Mouse (Mus musculus): ENCODE results near the gene Cdk8. TPM values are rescaled to one million over a fixed set of nuclear protein-coding genes. Genes with fewer than 3 reads are reported as not detected.

The Cdk8 gene
- total RNA-seq, 1 experiment: 63.9 TPM

DNA sequence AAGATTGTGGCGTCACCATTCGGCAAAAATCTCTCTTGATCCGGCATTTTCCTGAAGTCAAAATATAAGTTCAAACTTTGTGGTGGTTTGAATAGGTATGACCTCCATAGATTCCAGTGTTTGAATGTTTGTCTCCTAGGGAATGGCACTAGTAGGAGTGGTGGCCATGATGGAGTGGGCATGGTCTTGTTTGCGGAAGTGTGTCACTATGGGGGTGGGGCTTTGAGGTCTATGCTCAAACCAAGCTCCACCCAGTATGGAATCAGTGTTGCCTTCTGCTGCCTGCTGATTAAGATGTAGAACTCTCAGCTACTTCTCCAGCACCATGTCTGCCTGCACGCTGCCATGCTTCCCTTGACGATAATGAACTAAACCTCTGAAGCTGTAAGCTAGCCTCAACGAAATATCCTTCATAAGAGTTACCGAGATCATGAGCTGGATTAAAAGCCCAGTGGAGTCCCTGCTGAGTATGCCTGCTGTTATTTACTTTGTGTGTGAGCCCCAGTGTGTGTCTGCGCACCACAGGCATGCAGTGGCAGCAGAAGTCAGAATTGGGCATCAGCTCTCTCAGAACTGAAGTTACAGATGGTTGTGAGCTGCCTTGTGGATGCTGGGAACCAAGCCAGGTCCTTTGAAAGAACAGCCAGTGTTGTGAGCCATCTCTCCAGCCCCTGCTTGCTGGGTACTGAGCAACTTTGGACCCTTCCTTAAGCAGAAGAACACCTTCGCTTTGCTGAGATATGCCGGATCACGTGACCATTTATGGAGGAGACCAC is 114.1 kb downstream of the Cdk8 start:
- TF ChIP-seq CHD2 (IDR thresholded peaks at IDR 0.05; ENCODE audit: low read depth, low read length): no peak
- TF ChIP-seq MAFK (IDR thresholded peaks at IDR 0.05; ENCODE audit: insufficient read depth, low read depth, low read length): no peak
- no peak for TF ChIP-seq ZNF384 (IDR thresholded peaks at IDR 0.05; ENCODE audit: low read depth, low read length)
- no peak for TF ChIP-seq HCFC1 (IDR thresholded peaks at IDR 0.05; ENCODE audit: borderline replicate concordance, insufficient read depth, low read length)
- no peak for TF ChIP-seq ZC3H11A (IDR thresholded peaks at IDR 0.05; ENCODE audit: borderline replicate concordance, low read depth, low read length)
- Histone ChIP-seq H3K36me3 (ENCODE audit: control insufficient read depth, insufficient read depth, low read length, poor library complexity, severe bottlenecking) (no peaks in the 10 kb centered on the region), H3K9me3 (ENCODE audit: control insufficient read depth, insufficient read depth, low read depth, low read length) (no peaks in the 10 kb centered on the region), H3K4me1 (ENCODE audit: control insufficient read depth in 2 of 2, insufficient read depth in 2 of 2, low read length in 2 of 2, poor library complexity in 1 of 2) (peaks cover 0 to 4% of the 10 kb centered on the region in 2 experiments; a peak in 1 of 4 replicates), H3K4me3 (ENCODE audit: insufficient read depth in 1 of 2, low read depth in 1 of 2, low read length in 2 of 2, poor library complexity in 1 of 2, severe bottlenecking in 1 of 2) (peak overlapping the region in 1 of 2 experiments; percentile 42; a peak in 2 of 4 replicates), H3K27ac (ENCODE audit: insufficient read depth, low read depth, low read length, poor library complexity, severe bottlenecking) (no peak overlapping the region), H3K9ac (ENCODE audit: insufficient read depth, low read depth, low read length, poor library complexity, severe bottlenecking) (no peak overlapping the region)
- in situ Hi-C loops (cut with MboI; ENCODE audit: low sequenced_read_pairs in 2 of 2, unreplicated experiment in 2 of 2): no loop called here
- DNase-seq (ENCODE audit: low read depth, low spot score): no peak

DNA sequence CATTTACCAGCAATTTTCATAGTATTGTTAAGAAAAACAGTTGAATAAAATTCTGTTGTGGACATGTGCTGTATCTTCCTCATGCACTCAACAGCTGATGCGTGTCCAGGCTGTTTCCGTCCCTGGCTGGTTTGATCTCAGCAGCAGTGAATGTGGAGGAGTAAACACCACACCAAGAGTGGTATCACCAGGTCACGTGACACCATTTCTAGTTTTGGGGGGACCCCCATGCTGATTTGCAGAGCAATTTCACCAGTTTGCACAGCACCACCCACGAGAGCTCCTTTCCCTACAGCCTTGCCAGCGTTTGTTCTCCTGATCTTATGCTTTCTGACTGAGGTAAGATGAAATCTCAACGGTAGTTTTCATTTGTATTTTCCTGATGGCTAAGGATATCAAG is 116.1 kb downstream of the Cdk8 start:
- H3K27ac ChIP-seq (ENCODE audit: insufficient read depth, low read depth, low read length, poor library complexity, severe bottlenecking): no peak overlapping the region
- no peaks in the 10 kb centered on the region for H3K9me3 ChIP-seq (ENCODE audit: control insufficient read depth, insufficient read depth, low read depth, low read length)
- H3K36me3 ChIP-seq (ENCODE audit: control insufficient read depth, insufficient read depth, low read length, poor library complexity, severe bottlenecking): no peaks in the 10 kb centered on the region
- in situ Hi-C loops (cut with MboI; ENCODE audit: low sequenced_read_pairs in 2 of 2, unreplicated experiment in 2 of 2): no loop called here
- no peak overlapping the region for H3K9ac ChIP-seq (ENCODE audit: insufficient read depth, low read depth, low read length, poor library complexity, severe bottlenecking)
- H3K4me3 ChIP-seq (ENCODE audit: insufficient read depth in 1 of 2, low read depth in 1 of 2, low read length in 2 of 2, poor library complexity in 1 of 2, severe bottlenecking in 1 of 2): no peak overlapping the region
- DNase-seq (ENCODE audit: low read depth, low spot score): no peak
- no peak for TF ChIP-seq ZNF384 (IDR thresholded peaks at IDR 0.05; ENCODE audit: low read depth, low read length)
- TF ChIP-seq HCFC1 (IDR thresholded peaks at IDR 0.05; ENCODE audit: borderline replicate concordance, insufficient read depth, low read length): no peak
- no peak for TF ChIP-seq CHD2 (IDR thresholded peaks at IDR 0.05; ENCODE audit: low read depth, low read length)
- TF ChIP-seq MAFK (IDR thresholded peaks at IDR 0.05; ENCODE audit: insufficient read depth, low read depth, low read length): no peak
- no peak for TF ChIP-seq ZC3H11A (IDR thresholded peaks at IDR 0.05; ENCODE audit: borderline replicate concordance, low read depth, low read length)
- H3K4me1 ChIP-seq (ENCODE audit: control insufficient read depth in 2 of 2, insufficient read depth in 2 of 2, low read length in 2 of 2, poor library complexity in 1 of 2): peaks cover 0 to 4% of the 10 kb centered on the region in 2 experiments; a peak in 1 of 4 replicates

DNA sequence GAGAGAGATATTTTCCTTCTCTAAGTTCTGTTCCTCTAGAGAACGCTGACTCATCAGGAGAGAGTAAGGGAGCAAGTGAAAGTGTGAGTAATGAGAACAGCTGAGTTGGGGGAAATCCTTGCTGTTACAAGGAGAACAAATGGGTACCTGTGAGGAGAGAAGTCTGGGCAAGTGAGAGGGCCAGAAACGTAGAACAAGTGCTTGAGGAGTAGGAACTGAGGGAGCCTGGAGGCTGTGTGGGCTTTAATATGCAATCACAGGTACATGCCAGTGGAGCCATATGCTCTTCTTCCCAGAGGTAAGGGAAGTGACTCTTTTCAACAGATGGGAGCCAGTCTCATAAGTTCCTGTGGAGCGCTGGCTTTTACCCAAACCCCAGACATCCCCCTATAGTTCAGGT is 118.2 kb downstream of the Cdk8 start:
- in situ Hi-C loops (cut with MboI; ENCODE audit: low sequenced_read_pairs in 2 of 2, unreplicated experiment in 2 of 2): no loop called here
- H3K27ac ChIP-seq (ENCODE audit: insufficient read depth, low read depth, low read length, poor library complexity, severe bottlenecking): no peak overlapping the region
- peaks cover 0 to 4% of the 10 kb centered on the region in 2 experiments; a peak in 1 of 4 replicates for H3K4me1 ChIP-seq (ENCODE audit: control insufficient read depth in 2 of 2, insufficient read depth in 2 of 2, low read length in 2 of 2, poor library complexity in 1 of 2)
- TF ChIP-seq ZNF384 (IDR thresholded peaks at IDR 0.05; ENCODE audit: low read depth, low read length) (no peak), MAFK (IDR thresholded peaks at IDR 0.05; ENCODE audit: insufficient read depth, low read depth, low read length) (peak; percentile 56; the same call in 1 of the 2 replicates)
- H3K4me3 ChIP-seq (ENCODE audit: insufficient read depth in 1 of 2, low read depth in 1 of 2, low read length in 2 of 2, poor library complexity in 1 of 2, severe bottlenecking in 1 of 2): no peak overlapping the region
- H3K9me3 ChIP-seq (ENCODE audit: control insufficient read depth, insufficient read depth, low read depth, low read length): no peaks in the 10 kb centered on the region
- DNase-seq (ENCODE audit: low read depth, low spot score): no peak
- H3K36me3 ChIP-seq (ENCODE audit: control insufficient read depth, insufficient read depth, low read length, poor library complexity, severe bottlenecking): no peaks in the 10 kb centered on the region
- no peak overlapping the region for H3K9ac ChIP-seq (ENCODE audit: insufficient read depth, low read depth, low read length, poor library complexity, severe bottlenecking)

DNA sequence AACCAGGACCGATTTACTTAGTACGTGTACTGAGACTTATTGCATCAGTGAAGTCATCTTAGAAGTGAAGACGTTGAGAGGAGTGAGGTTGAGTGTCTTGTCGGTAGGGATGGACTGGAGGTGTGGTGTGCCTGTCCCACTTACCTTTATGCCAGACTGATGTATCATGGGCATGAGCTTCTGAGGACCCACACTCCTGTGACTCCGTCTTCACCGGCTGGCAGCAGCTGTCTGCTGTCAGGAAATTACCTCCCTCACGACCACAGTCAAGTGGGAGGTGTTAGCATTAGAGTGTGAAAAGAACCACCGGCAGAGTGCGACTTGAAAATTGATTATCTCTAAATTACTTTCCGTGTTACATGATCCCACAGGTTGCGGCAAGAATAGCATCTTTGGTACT is 119.8 kb downstream of the Cdk8 start:
- Histone ChIP-seq H3K36me3 (ENCODE audit: control insufficient read depth, insufficient read depth, low read length, poor library complexity, severe bottlenecking) (no peaks in the 10 kb centered on the region), H3K4me1 (ENCODE audit: control insufficient read depth in 2 of 2, insufficient read depth in 2 of 2, low read length in 2 of 2, poor library complexity in 1 of 2) (no peaks in the 10 kb centered on the region), H3K4me3 (ENCODE audit: insufficient read depth in 1 of 2, low read depth in 1 of 2, low read length in 2 of 2, poor library complexity in 1 of 2, severe bottlenecking in 1 of 2) (no peak overlapping the region), H3K9ac (ENCODE audit: insufficient read depth, low read depth, low read length, poor library complexity, severe bottlenecking) (no peak overlapping the region), H3K9me3 (ENCODE audit: control insufficient read depth, insufficient read depth, low read depth, low read length) (no peaks in the 10 kb centered on the region), H3K27ac (ENCODE audit: insufficient read depth, low read depth, low read length, poor library complexity, severe bottlenecking) (no peak overlapping the region)
- TF ChIP-seq ZC3H11A (IDR thresholded peaks at IDR 0.05; ENCODE audit: borderline replicate concordance, low read depth, low read length): no peak
- TF ChIP-seq HCFC1 (IDR thresholded peaks at IDR 0.05; ENCODE audit: borderline replicate concordance, insufficient read depth, low read length): no peak
- no peak for TF ChIP-seq ZNF384 (IDR thresholded peaks at IDR 0.05; ENCODE audit: low read depth, low read length)
- TF ChIP-seq CHD2 (IDR thresholded peaks at IDR 0.05; ENCODE audit: low read depth, low read length): no peak
- TF ChIP-seq MAFK (IDR thresholded peaks at IDR 0.05; ENCODE audit: insufficient read depth, low read depth, low read length): no peak
- in situ Hi-C loops (cut with MboI; ENCODE audit: low sequenced_read_pairs in 2 of 2, unreplicated experiment in 2 of 2): no loop called here
- no peak for DNase-seq (ENCODE audit: low read depth, low spot score)
